Mouse (Mus musculus) layer of hippocampus, postnatal 25 days (tissue): ENCODE measurements around the gene Nfyb. TPM values are rescaled to one million over a fixed set of nuclear protein-coding genes. Genes with fewer than 3 reads are reported as not detected.

Experiments
- DNase-seq, 2 experiments: peaks; one replicate each; pipeline ENCODE4 v3.0.0; 2022; ENCODE audit warnings: mixed read lengths in 2 of 2, low spot score in 1 of 2; ENCODE audit errors: extremely low spot score in 1 of 2
- total RNA-seq, 2 experiments: library from RNA; stranded (reverse); gene quantifications; 2 replicates each; pipeline ENCODE4 v1.2.3; 2021

Gene Nfyb
- total RNA-seq, 2 experiments from 2014 or later: 58.4 to 67.7 TPM

- DNase-seq: no peak
Observed at GRCm38 (mm10) chr10:82780322-82780721, 16.4 kb upstream of the Nfyb start.

GRCm38 (mm10) chr10:82779831-82780230, 15.9 kb upstream of the Nfyb start:
- no peak for DNase-seq

- DNase-seq: no peak
Observed at GRCm38 (mm10) chr10:82778791-82779549, 15.0 kb upstream of the Nfyb start.

GRCm38 (mm10) chr10:82777886-82778285, 13.9 kb upstream of the Nfyb start:
- DNase-seq: no peak

GRCm38 (mm10) chr10:82777075-82777474, 13.1 kb upstream of the Nfyb start:
- DNase-seq: no peak

- no peak for DNase-seq
Observed at GRCm38 (mm10) chr10:82774841-82775240, 10.9 kb upstream of the Nfyb start.

- no peak for DNase-seq
Observed at GRCm38 (mm10) chr10:82771595-82772170, 7.7 kb upstream of the Nfyb start.

- no peak for DNase-seq
Observed at GRCm38 (mm10) chr10:82770713-82771112, 6.8 kb upstream of the Nfyb start.

- DNase-seq: no peak
Observed at GRCm38 (mm10) chr10:82768901-82769300, 5.0 kb upstream of the Nfyb start.

- DNase-seq: no peak
Observed at GRCm38 (mm10) chr10:82762756-82763681, 925 bp downstream of the Nfyb start.

GRCm38 (mm10) chr10:82761037-82761811, 2.7 kb downstream of the Nfyb start:
- DNase-seq: peak; percentile 30 to 36

GRCm38 (mm10) chr10:82759706-82760105, 4.2 kb downstream of the Nfyb start:
- no peak for DNase-seq

- no peak for DNase-seq
Observed at GRCm38 (mm10) chr10:82758878-82759277, 5.1 kb downstream of the Nfyb start.

GRCm38 (mm10) chr10:82758368-82758767, 5.6 kb downstream of the Nfyb start:
- no peak for DNase-seq

- no peak for DNase-seq
Observed at GRCm38 (mm10) chr10:82757341-82757740, 6.6 kb downstream of the Nfyb start.

GRCm38 (mm10) chr10:82756466-82756865, 7.5 kb downstream of the Nfyb start:
- no peak for DNase-seq

- no peak for DNase-seq
Observed at GRCm38 (mm10) chr10:82755213-82755890, 8.6 kb downstream of the Nfyb start.

- DNase-seq: no peak
Observed at GRCm38 (mm10) chr10:82754642-82755041, 9.3 kb downstream of the Nfyb start.

GRCm38 (mm10) chr10:82752921-82753320, 11.0 kb downstream of the Nfyb start:
- no peak for DNase-seq

- DNase-seq: no peak
Observed at GRCm38 (mm10) chr10:82750778-82751177, 13.2 kb downstream of the Nfyb start.
